Mouse (Mus musculus) embryonic fibroblast, embryonic 13.5 days (primary cell): ENCODE data around the gene Creb3l1.

ENCODE experiments used
- CTCF ChIP-seq: IDR thresholded peaks from 2 replicates; pipeline ENCODE4 v1.5.1; 2011; ENCODE audit warnings: mild to moderate bottlenecking, control low read depth, low read length, moderate library complexity, borderline replicate concordance; ENCODE audit not compliant: insufficient read depth
- POLR2A ChIP-seq: IDR thresholded peaks from 2 replicates; pipeline ENCODE4 v1.6.1; 2011; ENCODE audit warnings: low read depth, mild to moderate bottlenecking, control low read depth, low read length, moderate library complexity

- no peak for TF ChIP-seq CTCF
- no peak for TF ChIP-seq POLR2A
These were observed 19.7 kb downstream of the Creb3l1 start for GRCm38 (mm10) chr2:92004617-92005016.
